Mouse (Mus musculus) megakaryocyte, embryonic 14.5 days (primary cell): ENCODE data around the gene Rarg.

Experiments used
- FLI1 ChIP-seq: IDR thresholded peaks from 2 replicates; pipeline ENCODE4 v1.6.1; 2012; ENCODE audit warnings: low read length, inconsistent platforms, mixed read lengths
- GATA1 ChIP-seq: IDR thresholded peaks from 3 replicates; pipeline ENCODE4 v1.6.1; 2012; ENCODE audit warnings: mixed read lengths, low read length, inconsistent platforms, borderline replicate concordance

- TF ChIP-seq FLI1 (no peak), GATA1 (no peak)
Observed at GRCm38 (mm10) chr15:102265548-102265947, 8.2 kb upstream of the Rarg start.
